Mouse (Mus musculus) testis, adult 2 months (tissue): ENCODE measurements around the gene Lpin1. TPM values are rescaled to one million over a fixed set of nuclear protein-coding genes. Genes with fewer than 3 reads are reported as not detected.

ENCODE experiments used
- H3K27ac ChIP-seq: fragments of 200-500 bp; 2 replicates; pipeline ENCODE4 v1.5.1; 2012; ENCODE audit warnings: low read depth, low read length; ENCODE audit not compliant: control insufficient read depth, insufficient read depth
- H3K27me3 ChIP-seq: fragments of 200-500 bp; 2 replicates; pipeline ENCODE4 v1.6.1; 2012; ENCODE audit warnings: mild to moderate bottlenecking, low read length, moderate library complexity; ENCODE audit not compliant: control insufficient read depth, insufficient read depth
- H3K36me3 ChIP-seq: fragments of 200-500 bp; 2 replicates; pipeline ENCODE4 v1.6.1; 2012; ENCODE audit warnings: mild to moderate bottlenecking, low read length; ENCODE audit not compliant: control insufficient read depth, insufficient read depth
- H3K4me1 ChIP-seq: fragments of 200-500 bp; 2 replicates; pipeline ENCODE4 v1.6.1; 2012; ENCODE audit warnings: low read length; ENCODE audit not compliant: control insufficient read depth, insufficient read depth
- H3K4me3 ChIP-seq: fragments of 200-500 bp; 2 replicates; pipeline ENCODE4 v1.5.1; 2012; ENCODE audit warnings: low read depth, mild to moderate bottlenecking, low read length, moderate library complexity, mixed read lengths; ENCODE audit not compliant: control insufficient read depth
- CTCF ChIP-seq: fragments of 200-500 bp; IDR thresholded peaks from 2 replicates; pipeline ENCODE4 v1.5.1; 2012; ENCODE audit warnings: low read depth, mild to moderate bottlenecking, inconsistent platforms, low read length, moderate library complexity; ENCODE audit not compliant: control insufficient read depth, insufficient read depth, insufficient replicate concordance
- POLR2A ChIP-seq: fragments of 200-500 bp; IDR thresholded peaks from 2 replicates; pipeline ENCODE4 v1.6.1; 2012; ENCODE audit warnings: low read depth, mild to moderate bottlenecking, inconsistent platforms, low read length, moderate library complexity; ENCODE audit not compliant: control insufficient read depth
- polyA plus RNA-seq: library from polyadenylated mRNA; depleted of rRNA; stranded (reverse); fragments of >200 nt; gene quantifications from 2 replicates; pipeline ENCODE4 v1.2.3, GENCODE M21; 2012

Lpin1 gene
- polyA plus RNA-seq, 1 experiment: 301 TPM

DNA sequence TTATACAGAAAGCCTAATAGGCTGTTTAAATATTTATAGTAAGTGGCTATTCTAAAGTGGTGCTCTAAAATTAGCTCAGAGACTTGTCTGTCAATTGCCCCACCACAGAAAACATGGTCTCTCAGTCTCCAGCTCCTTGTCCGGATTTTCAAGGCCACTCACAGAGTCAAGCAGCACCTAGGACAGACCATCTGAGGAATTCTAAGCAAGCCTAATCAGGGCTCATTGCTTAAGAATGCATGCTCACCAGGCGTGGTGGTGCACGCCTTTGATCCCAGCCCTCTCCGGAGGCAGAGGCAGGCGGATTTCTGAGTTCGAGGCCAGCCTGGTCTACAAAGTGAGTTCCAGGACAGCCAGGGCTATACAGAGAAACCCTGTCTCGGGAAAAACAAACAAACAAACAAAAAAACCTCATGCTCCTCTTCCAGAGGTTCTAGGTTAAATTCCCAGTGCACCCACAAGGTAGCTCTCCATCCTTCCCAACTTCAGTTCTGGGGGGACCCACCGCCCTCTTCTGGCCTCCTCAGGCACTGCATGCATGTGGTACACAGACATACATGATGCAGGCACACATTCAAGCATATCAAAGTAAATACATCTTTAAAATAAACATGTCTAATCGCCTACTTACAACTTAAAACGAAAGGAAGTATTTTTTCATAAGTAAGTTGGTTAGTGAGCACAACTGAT lies 40.2 kb downstream of the Lpin1 start:
- H3K4me1 ChIP-seq: no peaks in the 10 kb centered on the region; the same call in 1 of the 2 replicates
- no peaks in the 10 kb centered on the region for H3K36me3 ChIP-seq
- TF ChIP-seq CTCF (peak; percentile 25; the same call in 1 of the 2 replicates), POLR2A (no peak)
- no peak overlapping the region for H3K27ac ChIP-seq
- no peak overlapping the region for H3K4me3 ChIP-seq
- H3K27me3 ChIP-seq: no peaks in the 10 kb centered on the region

DNA sequence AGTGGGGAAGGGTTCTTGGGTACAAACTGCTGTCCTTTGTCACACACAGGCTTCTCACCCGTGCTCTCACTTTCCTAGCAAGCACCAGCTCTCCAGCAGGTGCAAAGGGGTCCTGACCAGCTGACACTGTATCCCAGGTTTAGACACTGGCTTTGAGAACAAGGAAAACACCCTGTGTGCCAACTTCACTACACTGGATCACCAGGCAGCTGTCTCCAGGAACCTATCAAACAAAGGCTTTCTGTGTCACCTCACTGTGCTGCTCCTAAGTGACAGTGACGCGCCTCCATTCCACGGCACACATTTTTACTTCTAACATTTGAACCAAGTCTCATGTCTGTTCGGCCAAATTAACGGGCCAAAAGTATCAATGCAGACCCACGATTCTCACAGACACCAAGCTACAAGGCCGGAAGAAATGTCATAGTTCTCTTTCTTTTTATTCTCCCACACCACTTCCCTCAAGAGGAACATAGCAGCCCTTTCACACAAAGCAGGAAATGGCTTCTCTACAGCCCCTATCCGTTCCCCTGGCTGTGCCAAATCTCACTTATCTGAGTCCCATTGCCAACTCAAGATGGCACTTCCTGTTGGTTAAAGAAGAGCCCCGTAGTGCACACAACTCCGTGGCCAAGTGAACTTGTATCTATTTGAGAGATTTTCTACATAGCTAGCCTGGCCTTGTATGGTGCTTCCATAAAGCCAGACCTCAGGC lies 41.7 kb downstream of the Lpin1 start:
- Histone ChIP-seq H3K36me3 (no peaks in the 10 kb centered on the region), H3K27me3 (no peaks in the 10 kb centered on the region), H3K4me3 (no peak overlapping the region), H3K4me1 (no peaks in the 10 kb centered on the region; the same call in 1 of the 2 replicates), H3K27ac (no peak overlapping the region)
- TF ChIP-seq CTCF: no peak
- TF ChIP-seq POLR2A: no peak

DNA sequence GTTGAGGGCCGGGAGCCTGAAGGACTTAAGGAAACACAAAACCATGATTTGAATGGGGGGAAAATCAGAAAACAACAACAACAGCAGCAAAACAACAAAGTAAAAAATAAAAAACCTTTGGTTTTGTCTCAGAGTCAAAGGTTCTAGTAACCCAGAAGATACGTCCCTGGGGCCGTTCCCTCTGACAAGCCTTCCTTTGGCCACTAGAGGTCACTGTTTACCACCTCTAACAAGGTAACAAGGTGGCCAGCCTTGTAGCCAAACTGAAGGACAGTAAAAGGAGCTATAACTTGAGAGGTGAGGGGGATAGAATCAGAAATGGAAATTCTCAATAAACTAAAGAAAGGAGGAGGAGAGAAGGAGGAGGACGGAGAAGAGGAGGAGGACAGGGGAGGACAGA lies 42.3 kb downstream of the Lpin1 start:
- H3K4me1 ChIP-seq: no peaks in the 10 kb centered on the region; the same call in 1 of the 2 replicates
- no peaks in the 10 kb centered on the region for H3K36me3 ChIP-seq
- TF ChIP-seq CTCF (peak; percentile 24; the same call in 1 of the 2 replicates), POLR2A (no peak)
- H3K27ac ChIP-seq: no peak overlapping the region
- H3K27me3 ChIP-seq: no peaks in the 10 kb centered on the region
- no peak overlapping the region for H3K4me3 ChIP-seq

DNA sequence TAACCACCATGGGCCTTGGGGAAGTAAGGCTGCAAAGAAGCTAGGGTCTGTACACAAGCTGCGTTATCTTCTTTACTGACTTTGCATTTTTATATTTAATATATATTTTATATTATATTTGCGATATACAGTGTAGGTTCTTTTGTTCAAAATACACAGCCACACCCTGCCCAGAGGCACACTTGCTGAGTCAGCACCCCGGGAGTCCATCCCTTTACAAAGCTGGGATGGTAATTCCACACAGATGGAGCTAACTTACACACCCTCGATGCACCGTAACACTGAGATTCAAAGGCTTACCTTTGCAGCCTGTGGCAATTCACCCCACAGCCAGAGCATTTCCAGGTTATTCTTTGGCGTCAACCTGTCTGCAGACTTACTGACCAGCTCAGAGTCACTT lies 42.7 kb downstream of the Lpin1 start:
- no peak for TF ChIP-seq CTCF
- TF ChIP-seq POLR2A: no peak
- H3K36me3 ChIP-seq: no peaks in the 10 kb centered on the region

DNA sequence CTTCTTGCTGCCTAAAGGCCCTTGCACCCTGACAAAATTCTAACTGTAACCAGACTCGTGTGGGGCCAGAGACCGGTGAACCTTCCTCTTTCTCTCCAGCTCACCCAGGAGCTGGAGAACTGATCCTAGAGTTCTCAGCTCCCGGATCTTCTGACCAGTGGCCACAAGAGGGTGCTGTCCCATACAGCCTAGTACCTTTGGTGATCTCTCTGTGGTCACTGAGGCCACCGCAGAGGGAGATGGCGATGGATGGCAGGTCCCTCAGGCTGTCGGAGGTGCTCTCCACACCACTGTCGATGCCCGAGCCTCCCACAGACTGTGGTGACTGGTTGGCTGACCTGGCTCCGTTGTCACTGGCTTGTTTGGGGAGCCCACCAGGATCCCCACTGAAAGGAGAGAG lies 47.3 kb downstream of the Lpin1 start:
- Histone ChIP-seq H3K27me3 (no peaks in the 10 kb centered on the region), H3K36me3 (no peaks in the 10 kb centered on the region), H3K4me3 (no peak overlapping the region), H3K27ac (no peak overlapping the region), H3K4me1 (no peaks in the 10 kb centered on the region)
- TF ChIP-seq CTCF (peak; percentile 28; the same call in 1 of the 2 replicates), POLR2A (no peak)

More for the DNA sequence above, 42.7 kb downstream of the Lpin1 start:
- Histone ChIP-seq H3K27me3 (no peaks in the 10 kb centered on the region), H3K27ac (no peak overlapping the region), H3K4me1 (no peaks in the 10 kb centered on the region; the same call in 1 of the 2 replicates), H3K4me3 (no peak overlapping the region)

DNA sequence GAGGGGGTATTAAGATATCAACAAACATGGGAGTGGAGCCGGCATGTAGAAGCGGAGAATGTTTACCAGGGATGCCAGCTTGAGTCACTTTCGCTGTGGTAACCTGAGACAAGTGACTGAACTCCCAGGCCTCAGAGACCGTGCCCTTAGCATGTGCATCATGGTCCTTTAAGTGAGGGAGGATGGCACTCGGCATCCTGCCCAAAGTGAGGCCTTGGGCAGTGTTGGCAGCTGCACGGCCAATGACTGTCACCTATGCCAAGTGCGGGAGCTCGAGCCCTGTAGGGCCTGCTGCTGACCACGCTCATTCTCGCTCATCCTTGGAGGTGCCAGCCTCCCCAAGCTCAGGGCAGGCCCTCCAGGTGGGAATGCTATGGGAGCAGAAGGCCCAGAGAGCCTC lies 48.1 kb downstream of the Lpin1 start:
- Histone ChIP-seq H3K4me1 (no peaks in the 10 kb centered on the region), H3K27ac (no peak overlapping the region), H3K4me3 (no peak overlapping the region), H3K36me3 (no peaks in the 10 kb centered on the region), H3K27me3 (no peaks in the 10 kb centered on the region)
- no peak for TF ChIP-seq POLR2A
- TF ChIP-seq CTCF: no peak

DNA sequence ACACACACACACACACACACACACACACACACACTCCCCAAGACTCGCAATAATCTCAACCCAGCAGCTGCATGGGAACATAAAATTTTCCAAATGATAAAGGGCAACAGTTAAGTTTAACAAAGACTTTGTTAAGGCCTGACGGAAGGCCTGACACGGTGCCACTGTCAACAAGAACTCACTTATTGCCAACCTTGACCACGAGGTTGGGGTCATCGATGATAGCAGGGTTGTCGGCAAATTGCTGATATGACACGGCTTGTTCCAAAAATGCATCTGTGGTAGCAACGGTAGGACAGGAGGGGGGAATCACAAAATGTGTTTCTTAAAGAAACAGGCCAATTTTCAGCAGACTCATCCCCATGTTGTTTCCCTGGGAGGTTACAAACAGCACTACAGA lies 48.6 kb downstream of the Lpin1 start:
- H3K36me3 ChIP-seq: no peaks in the 10 kb centered on the region
- H3K4me1 ChIP-seq: no peaks in the 10 kb centered on the region
- no peak overlapping the region for H3K4me3 ChIP-seq
- no peak overlapping the region for H3K27ac ChIP-seq
- no peaks in the 10 kb centered on the region for H3K27me3 ChIP-seq
- TF ChIP-seq CTCF: no peak
- no peak for TF ChIP-seq POLR2A

DNA sequence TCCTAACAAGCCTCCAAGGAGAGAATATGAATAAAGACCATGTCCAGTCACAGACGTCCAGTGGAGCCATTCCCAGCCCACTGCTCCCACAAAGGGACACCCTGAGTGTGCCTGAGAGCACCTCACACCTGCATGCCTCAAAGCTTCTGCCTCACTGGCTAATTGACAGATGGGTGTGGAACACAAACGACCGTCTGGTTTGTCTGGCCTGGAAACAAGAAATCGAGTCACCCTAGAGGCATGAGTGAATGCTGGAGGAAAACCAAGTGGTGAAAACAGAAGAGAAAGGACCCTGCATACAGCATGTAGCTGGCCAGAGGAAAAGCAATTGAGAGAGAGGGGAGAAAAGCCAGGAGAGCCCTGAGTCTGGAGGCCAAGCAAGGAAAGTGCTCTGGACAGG lies 53.5 kb downstream of the Lpin1 start:
- no peak overlapping the region for H3K27ac ChIP-seq
- H3K4me3 ChIP-seq: no peak overlapping the region
- no peaks in the 10 kb centered on the region for H3K36me3 ChIP-seq
- TF ChIP-seq POLR2A (no peak), CTCF (no peak)
- no peaks in the 10 kb centered on the region for H3K4me1 ChIP-seq
- no peaks in the 10 kb centered on the region for H3K27me3 ChIP-seq
